Mouse (Mus musculus) forebrain, embryonic 12.5 days (tissue): ENCODE measurements at regions not wholly inside any gene's neighbourhood (a gene's known extent, or its start where the extent isn't known, plus 50 kb on each side); places are given as distances from the start of the nearest gene placed in this dataset.

ENCODE experiments used
- ATAC-seq: fragments of 200-750 bp; cut with Nextera tagmentation; 2 replicates; pipeline ENCODE4 v1.8.0; 2017; ENCODE audit warnings: moderate TSS enrichment; ENCODE audit not compliant: low FRiP score
- H3K27ac ChIP-seq: fragments of 300-500 bp; sonication (generic); 2 replicates; pipeline ENCODE4 v1.5.1; 2016; ENCODE audit warnings: mild to moderate bottlenecking
- H3K27me3 ChIP-seq: fragments of 300-500 bp; sonication (generic); 2 replicates; pipeline ENCODE4 v1.6.1; 2016; ENCODE audit warnings: mild to moderate bottlenecking
- H3K36me3 ChIP-seq: fragments of 300-500 bp; sonication (generic); replicated peaks from 2 replicates; pipeline ENCODE4 v1.6.1; 2016; ENCODE audit warnings: mild to moderate bottlenecking
- H3K4me1 ChIP-seq: fragments of 300-500 bp; sonication (generic); 2 replicates; pipeline ENCODE4 v1.6.1; 2016
- H3K4me2 ChIP-seq: fragments of 300-500 bp; sonication (generic); 2 replicates; pipeline ENCODE4 v1.6.1; 2016; ENCODE audit warnings: mild to moderate bottlenecking, moderate library complexity
- H3K4me3 ChIP-seq: fragments of 300-500 bp; sonication (generic); replicated peaks from 2 replicates; pipeline ENCODE4 v1.5.1; 2016; ENCODE audit warnings: mild to moderate bottlenecking
- H3K9ac ChIP-seq: fragments of 300-500 bp; sonication (generic); 2 replicates; pipeline ENCODE4 v1.6.1; 2016; ENCODE audit warnings: mild to moderate bottlenecking
- H3K9me3 ChIP-seq: fragments of 300-500 bp; sonication (generic); 2 replicates; pipeline ENCODE4 v1.6.1; 2016
- WGBS: fragments of 180-500 bp; shearing (Covaris S2); methylation state at CpG from one replicate; pipeline ENCODE4 v1.1.7; 2016; 5-methylcytosine and 5-hydroxymethylcytosine counted together

- 21% methylated on average over 7 of the region's 7 CpGs for WGBS
- Histone ChIP-seq H3K36me3 (no peaks in the 10 kb centered on the region), H3K4me1 (peaks cover 35% of the 10 kb centered on the region), H3K9ac (peak overlapping the region; percentile 21; the same call in 1 of the 2 replicates), H3K27ac (peak overlapping the region; percentile 73), H3K4me2 (no peak overlapping the region), H3K4me3 (no peak overlapping the region), H3K27me3 (peaks cover 21% of the 10 kb centered on the region), H3K9me3 (no peaks in the 10 kb centered on the region)
- no peak for ATAC-seq
These were observed 143.7 kb upstream of the Mvb12b start for GRCm38 (mm10) chr2:34031421-34031820.

GRCm38 (mm10) chr2:34031001-34031412 is 143.3 kb upstream of the Mvb12b start:
- no peaks in the 10 kb centered on the region for H3K9me3 ChIP-seq
- H3K27me3 ChIP-seq, result peaks cover 21% of the 10 kb centered on the region
- WGBS, result 18% methylated on average over 11 of the region's 11 CpGs
- no peak for ATAC-seq
- H3K9ac ChIP-seq, result peak overlapping the region; percentile 21; the same call in 1 of the 2 replicates
- peak overlapping the region; percentile 73 for H3K27ac ChIP-seq
- H3K4me2 ChIP-seq, result no peak overlapping the region
- H3K4me1 ChIP-seq, result peaks cover 35% of the 10 kb centered on the region
- no peaks in the 10 kb centered on the region for H3K36me3 ChIP-seq
- H3K4me3 ChIP-seq, result no peak overlapping the region

GRCm38 (mm10) chr2:34027445-34027844 is 139.7 kb upstream of the Mvb12b start:
- Histone ChIP-seq H3K27ac (peak overlapping the region; percentile 73), H3K4me2 (no peak overlapping the region), H3K36me3 (no peaks in the 10 kb centered on the region), H3K27me3 (peaks cover 21% of the 10 kb centered on the region), H3K9ac (no peak overlapping the region), H3K4me1 (peaks cover 27% of the 10 kb centered on the region), H3K9me3 (no peaks in the 10 kb centered on the region), H3K4me3 (no peak overlapping the region)
- 32% methylated on average over 9 of the region's 9 CpGs for WGBS
- ATAC-seq, result peak; percentile 74

- Histone ChIP-seq H3K27me3 (peaks cover 21% of the 10 kb centered on the region), H3K4me1 (peaks cover 26% of the 10 kb centered on the region), H3K4me2 (no peak overlapping the region), H3K9me3 (no peaks in the 10 kb centered on the region; the same call in 1 of the 2 replicates), H3K9ac (no peak overlapping the region), H3K36me3 (no peaks in the 10 kb centered on the region), H3K27ac (peak overlapping the region; percentile 73), H3K4me3 (no peak overlapping the region)
- ATAC-seq, result peak; percentile 24
- WGBS, result 85% methylated on average over 16 of the region's 16 CpGs
These were observed 139.0 kb upstream of the Mvb12b start for GRCm38 (mm10) chr2:34026566-34027360.

- Histone ChIP-seq H3K9ac (no peak overlapping the region), H3K36me3 (no peaks in the 10 kb centered on the region), H3K4me1 (peaks cover 17% of the 10 kb centered on the region), H3K27ac (no peak overlapping the region), H3K27me3 (peaks cover 21% of the 10 kb centered on the region), H3K9me3 (no peaks in the 10 kb centered on the region; the same call in 1 of the 2 replicates), H3K4me2 (no peak overlapping the region), H3K4me3 (no peak overlapping the region)
- WGBS, result 72% methylated on average over 10 of the region's 10 CpGs
- ATAC-seq, result no peak
These were observed 138.1 kb upstream of the Mvb12b start for GRCm38 (mm10) chr2:34025715-34026360.

GRCm38 (mm10) chr2:34017142-34017453 is 129.4 kb upstream of the Mvb12b start:
- peak overlapping the region; percentile 85 for H3K27ac ChIP-seq
- ATAC-seq, result no peak
- no peaks in the 10 kb centered on the region; the same call in 1 of the 2 replicates for H3K9me3 ChIP-seq
- 56% methylated on average over 5 of the region's 5 CpGs for WGBS
- peak overlapping the region; percentile 40; the same call in 1 of the 2 replicates for H3K4me2 ChIP-seq
- no peaks in the 10 kb centered on the region for H3K27me3 ChIP-seq
- H3K4me3 ChIP-seq, result no peak overlapping the region
- H3K9ac ChIP-seq, result no peak overlapping the region
- H3K36me3 ChIP-seq, result no peaks in the 10 kb centered on the region
- peaks cover 32% of the 10 kb centered on the region for H3K4me1 ChIP-seq

- H3K4me2 ChIP-seq, result peak overlapping the region; percentile 40
- H3K4me1 ChIP-seq, result peaks cover 32% of the 10 kb centered on the region
- no peak overlapping the region for H3K9ac ChIP-seq
- 11% methylated on average over 19 of the region's 20 CpGs for WGBS
- H3K4me3 ChIP-seq, result no peak overlapping the region
- peak; percentile 63 for ATAC-seq
- H3K27me3 ChIP-seq, result no peaks in the 10 kb centered on the region
- H3K9me3 ChIP-seq, result no peaks in the 10 kb centered on the region
- no peaks in the 10 kb centered on the region for H3K36me3 ChIP-seq
- peak overlapping the region; percentile 85 for H3K27ac ChIP-seq
These were observed 128.8 kb upstream of the Mvb12b start for GRCm38 (mm10) chr2:34016350-34017141.

GRCm38 (mm10) chr2:34015640-34015995 is 127.9 kb upstream of the Mvb12b start:
- no peaks in the 10 kb centered on the region for H3K9me3 ChIP-seq
- H3K9ac ChIP-seq, result no peak overlapping the region
- peaks cover 32% of the 10 kb centered on the region for H3K4me1 ChIP-seq
- no peak for ATAC-seq
- no peaks in the 10 kb centered on the region for H3K27me3 ChIP-seq
- WGBS, result 82% methylated on average over 7 of the region's 7 CpGs
- H3K4me2 ChIP-seq, result no peak overlapping the region
- H3K36me3 ChIP-seq, result no peaks in the 10 kb centered on the region
- H3K4me3 ChIP-seq, result no peak overlapping the region
- peak overlapping the region; percentile 85; the same call in 1 of the 2 replicates for H3K27ac ChIP-seq

- 38% methylated on average over 8 of the region's 8 CpGs for WGBS
- peak overlapping the region; percentile 85; the same call in 1 of the 2 replicates for H3K27ac ChIP-seq
- H3K4me3 ChIP-seq, result no peak overlapping the region
- H3K9me3 ChIP-seq, result no peaks in the 10 kb centered on the region
- no peaks in the 10 kb centered on the region for H3K27me3 ChIP-seq
- peaks cover 32% of the 10 kb centered on the region for H3K4me1 ChIP-seq
- ATAC-seq, result no peak
- H3K4me2 ChIP-seq, result no peak overlapping the region
- no peak overlapping the region for H3K9ac ChIP-seq
- H3K36me3 ChIP-seq, result no peaks in the 10 kb centered on the region
These were observed 127.3 kb upstream of the Mvb12b start for GRCm38 (mm10) chr2:34014868-34015639.

- no peak overlapping the region for H3K4me2 ChIP-seq
- H3K9me3 ChIP-seq, result no peaks in the 10 kb centered on the region
- H3K27ac ChIP-seq, result no peak overlapping the region
- H3K4me1 ChIP-seq, result peaks cover 7% of the 10 kb centered on the region
- 74% methylated on average over 1 of the region's 1 CpGs for WGBS
- ATAC-seq, result no peak
- H3K36me3 ChIP-seq, result no peaks in the 10 kb centered on the region
- no peak overlapping the region for H3K9ac ChIP-seq
- H3K27me3 ChIP-seq, result no peaks in the 10 kb centered on the region
- H3K4me3 ChIP-seq, result no peak overlapping the region
These were observed 122.4 kb upstream of the Mvb12b start for GRCm38 (mm10) chr2:34010166-34010565.

- 95% methylated on average over 7 of the region's 7 CpGs for WGBS
- Histone ChIP-seq H3K27me3 (no peaks in the 10 kb centered on the region), H3K27ac (no peak overlapping the region), H3K36me3 (no peaks in the 10 kb centered on the region), H3K4me3 (no peak overlapping the region), H3K9ac (no peak overlapping the region), H3K4me1 (no peaks in the 10 kb centered on the region), H3K9me3 (no peaks in the 10 kb centered on the region), H3K4me2 (no peak overlapping the region)
- no peak for ATAC-seq
These were observed 120.2 kb upstream of the Mvb12b start for GRCm38 (mm10) chr2:34007916-34008315.

- no peak overlapping the region for H3K4me2 ChIP-seq
- no peak for ATAC-seq
- H3K27me3 ChIP-seq, result no peaks in the 10 kb centered on the region
- H3K27ac ChIP-seq, result no peak overlapping the region
- no peaks in the 10 kb centered on the region for H3K36me3 ChIP-seq
- 0 out of 2 replicates have a peak, but pooled peaks cover 3% of the 10 kb centered on the region for H3K9me3 ChIP-seq
- H3K4me1 ChIP-seq, result no peaks in the 10 kb centered on the region
- WGBS, result 94% methylated on average over 7 of the region's 7 CpGs
- H3K9ac ChIP-seq, result no peak overlapping the region
- H3K4me3 ChIP-seq, result no peak overlapping the region
These were observed 109.4 kb upstream of the Mvb12b start for GRCm38 (mm10) chr2:33997106-33997505.
